Mouse (Mus musculus) megakaryocyte, embryonic 14.5 days (primary cell): Measurements from ENCODE around the gene Slc2a2.

Experiments used
- FLI1 ChIP-seq: IDR thresholded peaks from 2 replicates; pipeline ENCODE4 v1.6.1; 2012; ENCODE audit warnings: low read length, inconsistent platforms, mixed read lengths
- GATA1 ChIP-seq: IDR thresholded peaks from 3 replicates; pipeline ENCODE4 v1.6.1; 2012; ENCODE audit warnings: mixed read lengths, low read length, inconsistent platforms, borderline replicate concordance

- TF ChIP-seq GATA1 (no peak), FLI1 (no peak)
These were observed 78.3 kb downstream of the Slc2a2 start for GRCm38 (mm10) chr3:28775958-28776357.
